Mouse (Mus musculus) monocyte, adult 2 months (primary cell): Measurements from ENCODE around the gene Nudt2.
A peak's percentile ranks its signal among the peaks of the same experiment; 100 is the strongest.
"Not testable (repeated sequence)": the region's sequence is repeated elsewhere in the genome, so short reads cannot be mapped to it uniquely, and the experiment has no call there.

Experiments
- DNase-seq, 2 experiments: peaks; one replicate each; pipeline ENCODE4 v3.0.0; 2022; ENCODE audit warnings: low spot score in 2 of 2, low read depth in 1 of 2

The Nudt2 gene

DNA sequence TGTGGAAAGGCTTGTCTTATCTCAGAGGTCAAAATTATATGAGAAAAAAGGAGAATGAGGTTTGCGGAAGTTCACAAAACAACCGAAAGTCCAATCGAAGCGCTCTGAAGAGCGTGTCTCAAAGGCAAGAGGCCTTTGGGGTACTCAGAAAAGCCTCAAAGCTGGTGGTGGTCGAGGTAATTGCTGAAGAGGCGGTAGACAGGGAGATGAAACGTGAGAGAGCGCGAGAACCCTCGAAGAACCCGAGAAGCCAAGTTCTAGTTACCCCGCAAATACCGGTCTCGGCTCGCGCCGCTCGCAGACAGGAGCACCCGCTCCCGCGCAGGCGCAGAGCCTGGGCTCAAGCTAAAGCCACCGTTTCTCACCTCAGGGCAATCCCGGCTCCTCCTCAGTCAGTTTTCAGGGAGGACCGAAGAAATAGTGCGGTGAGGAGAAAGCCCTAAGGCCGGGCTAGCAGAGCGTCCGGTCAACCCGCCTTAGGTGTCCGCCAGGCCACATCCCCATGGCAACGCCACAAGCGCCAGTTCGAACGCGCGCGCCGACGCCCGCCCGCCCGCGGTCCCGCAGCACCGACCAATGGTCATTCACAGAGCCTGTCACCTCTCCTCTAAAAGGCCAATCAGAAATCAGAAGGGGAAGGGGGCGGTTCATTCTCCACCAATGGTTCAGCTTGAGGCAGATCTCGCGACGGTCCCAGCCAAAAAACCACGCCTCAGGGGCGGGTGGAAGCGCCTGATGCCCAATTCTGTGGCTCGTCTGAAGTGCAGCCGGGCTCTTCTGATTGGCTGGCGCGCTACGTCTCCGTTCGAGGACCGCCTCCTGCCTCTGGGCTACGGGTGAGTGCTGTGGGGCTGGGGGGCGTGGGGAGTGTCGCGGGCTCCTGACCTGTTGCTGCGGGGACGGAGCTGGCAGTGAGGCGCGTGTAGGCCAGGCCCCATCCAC, at the start of gene Nudt2, which contains the start of gene Kif24:
TSS of gene Nudt2 (plus strand) at position 807 of the 942 bp plus-strand sequence.
TSS of gene Kif24 (minus strand) at position 543 of the 942 bp plus-strand sequence.
- DNase-seq: peak; percentile 93 to 97

- DNase-seq: no peak
Observed at GRCm38 (mm10) chr4:41416966-41417365, 48.0 kb upstream of the Nudt2 start.

GRCm38 (mm10) chr4:41438931-41439330, 26.0 kb upstream of the Nudt2 start:
- no peak for DNase-seq

DNA sequence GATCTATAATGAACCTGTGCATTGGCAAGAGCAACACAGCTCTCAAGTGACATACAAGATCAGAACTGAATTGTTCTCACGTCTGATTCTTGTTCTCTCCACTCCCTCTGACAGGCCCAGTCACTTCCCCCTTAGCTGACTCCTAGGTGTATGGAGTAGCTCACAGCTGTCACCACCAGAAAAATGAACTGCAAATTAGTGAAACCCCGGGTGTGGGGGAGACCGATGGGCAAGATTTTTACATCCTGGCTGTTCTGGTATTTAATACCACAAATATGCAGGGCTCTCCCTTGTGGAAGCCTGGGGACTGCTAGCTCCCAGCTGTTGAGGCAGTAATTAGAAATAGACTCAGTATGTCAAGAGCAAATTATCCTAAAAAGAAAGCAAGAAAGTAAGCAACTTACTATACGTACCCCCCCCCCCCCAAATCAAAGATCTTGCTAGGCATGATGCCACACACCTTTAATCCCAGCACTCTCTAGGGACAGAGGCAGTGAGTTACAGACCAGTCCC, 22.1 kb upstream of the Nudt2 start:
- DNase-seq: no peak

DNA sequence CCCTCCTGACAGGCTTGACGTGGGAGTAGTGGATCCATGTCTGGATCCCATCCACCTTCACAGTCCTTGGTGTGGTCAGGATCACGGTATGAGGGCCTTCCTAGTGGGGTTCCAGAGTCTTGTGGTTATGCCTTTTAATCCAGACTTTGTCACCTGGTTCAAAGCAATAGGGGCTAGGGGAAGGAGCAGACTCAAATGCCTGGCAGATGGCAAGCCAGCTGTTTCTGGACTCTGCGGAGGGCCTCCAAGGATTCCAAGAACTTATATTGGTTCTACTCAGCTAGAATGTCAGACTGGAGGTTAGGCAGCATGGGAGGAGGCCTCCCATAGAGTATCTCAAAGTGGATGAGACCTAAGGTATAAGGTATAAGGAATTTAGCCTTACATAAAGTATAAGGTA, 17.4 kb upstream of the Nudt2 start:
- no peak for DNase-seq

- DNase-seq: no peak
Observed at GRCm38 (mm10) chr4:41460690-41461089, 4.3 kb upstream of the Nudt2 start.

DNA sequence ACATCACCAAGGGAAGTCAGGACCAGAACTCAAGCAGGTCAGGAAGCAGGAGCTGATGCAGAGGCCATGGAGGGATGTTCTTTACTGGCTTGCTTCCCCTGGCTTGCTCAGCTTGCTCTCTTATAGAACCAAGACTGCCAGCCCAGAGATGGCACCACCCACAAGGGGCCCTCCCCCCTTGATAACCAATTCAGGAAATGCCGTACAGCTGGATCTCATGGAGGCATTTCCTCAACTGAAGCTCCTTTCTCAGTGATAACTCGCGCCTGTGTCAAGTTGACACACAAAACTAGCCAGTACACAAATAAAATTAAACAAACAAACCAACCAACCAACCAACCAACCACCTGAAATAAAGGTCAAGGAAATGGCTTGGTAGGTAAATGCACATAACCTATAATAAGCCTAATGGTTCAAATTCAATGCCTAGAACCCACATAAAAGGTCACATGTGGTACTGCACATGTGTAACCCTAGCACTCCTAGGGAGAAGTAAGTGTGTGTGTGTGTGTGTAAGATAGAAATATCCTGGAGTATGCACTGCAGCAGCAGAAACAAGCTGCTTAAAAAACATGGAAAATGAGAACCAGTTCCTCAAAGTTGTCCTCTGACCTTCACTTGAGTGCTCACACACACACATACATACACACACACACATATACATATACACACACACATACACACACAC, 1.8 kb upstream of the Nudt2 start:
- DNase-seq: not testable (repeated sequence)

GRCm38 (mm10) chr4:41465287-41465665, 325 bp downstream of the Nudt2 start:
- no peak for DNase-seq

GRCm38 (mm10) chr4:41468396-41469080, 3.6 kb downstream of the Nudt2 start:
- peak; percentile 3 to 8 for DNase-seq

- no peak for DNase-seq
Observed at GRCm38 (mm10) chr4:41469199-41469598, 4.2 kb downstream of the Nudt2 start.

DNA sequence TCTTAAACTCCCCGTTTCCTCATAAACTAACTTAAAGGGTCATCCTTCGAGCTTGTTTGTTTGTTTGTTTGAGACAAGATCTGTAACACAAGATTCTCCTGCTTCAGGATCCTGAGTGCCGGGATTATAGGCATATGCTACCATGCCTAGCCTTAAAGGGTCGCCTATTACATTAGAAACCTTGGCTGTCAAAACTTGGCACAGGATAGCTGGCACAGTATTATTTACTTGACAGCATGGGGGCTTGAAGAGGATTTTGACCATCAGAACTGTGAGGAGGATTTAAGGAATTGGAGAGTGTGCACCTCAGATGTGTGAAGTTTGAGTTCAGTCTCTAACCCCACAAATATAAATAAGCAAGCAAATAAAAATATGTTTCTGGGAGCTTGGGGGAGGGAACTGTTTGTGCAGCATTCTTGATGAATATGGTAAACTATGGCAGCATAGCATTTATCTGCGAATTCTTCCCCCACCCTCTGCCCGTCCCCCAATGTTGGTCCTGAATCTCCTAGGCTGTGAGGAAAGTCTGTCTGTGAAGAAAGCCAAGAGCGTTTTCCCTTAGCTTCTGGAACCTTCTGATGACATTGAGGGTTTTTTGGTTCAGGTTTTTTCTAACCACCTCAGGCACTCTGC, 5.2 kb downstream of the Nudt2 start:
- DNase-seq: no peak

DNA sequence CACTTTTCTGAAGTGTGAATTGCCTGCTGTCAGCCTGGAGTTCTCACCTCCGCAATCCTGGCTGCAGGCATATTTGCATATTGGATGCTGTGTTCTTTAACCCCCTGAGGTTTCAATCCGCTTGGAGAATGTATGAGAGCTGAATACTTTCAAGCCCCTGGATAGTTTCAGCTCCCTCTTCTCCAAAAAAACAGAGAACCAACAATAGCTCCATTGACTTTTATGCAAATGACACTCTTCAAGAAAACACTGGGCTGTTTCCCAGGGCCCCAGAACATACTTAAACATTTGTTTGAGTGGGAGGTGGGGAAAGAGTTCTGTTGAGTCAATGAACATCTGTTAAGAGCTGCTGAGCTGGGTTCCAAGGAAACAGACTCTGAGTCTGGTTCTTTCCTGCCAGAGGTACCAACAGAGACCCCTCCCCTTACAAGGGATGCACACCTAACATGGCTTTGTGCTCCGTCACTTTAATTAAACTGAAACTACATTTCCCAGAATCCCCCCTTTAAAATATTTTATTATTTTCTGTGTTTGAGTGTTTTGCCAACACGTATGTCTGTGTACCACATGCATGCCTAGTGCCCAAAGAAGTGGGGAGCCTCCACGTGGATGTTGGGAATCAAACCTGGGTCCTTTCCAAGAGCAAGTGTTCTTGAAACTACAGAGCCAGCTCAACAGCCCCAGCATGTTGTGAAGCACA, 5.9 kb downstream of the Nudt2 start:
- no peak for DNase-seq

DNA sequence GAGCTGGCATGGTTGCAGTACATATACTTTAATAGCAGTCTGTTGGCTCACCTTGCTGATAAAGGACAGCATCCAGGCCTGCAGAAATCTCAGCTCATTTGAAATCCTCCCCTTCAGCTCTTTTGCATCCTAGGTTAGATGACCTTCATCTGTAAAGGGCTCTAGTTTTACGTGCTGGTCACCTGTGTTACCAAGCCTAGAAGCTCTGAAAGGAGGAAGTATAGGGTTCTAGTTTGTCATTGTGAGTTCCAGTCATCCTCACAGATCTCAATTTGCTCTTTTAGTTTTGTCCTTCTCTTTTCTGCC, 6.4 kb downstream of the Nudt2 start:
- DNase-seq: no peak

- no peak for DNase-seq
Observed at GRCm38 (mm10) chr4:41477648-41478160, 12.8 kb downstream of the Nudt2 start.

DNA sequence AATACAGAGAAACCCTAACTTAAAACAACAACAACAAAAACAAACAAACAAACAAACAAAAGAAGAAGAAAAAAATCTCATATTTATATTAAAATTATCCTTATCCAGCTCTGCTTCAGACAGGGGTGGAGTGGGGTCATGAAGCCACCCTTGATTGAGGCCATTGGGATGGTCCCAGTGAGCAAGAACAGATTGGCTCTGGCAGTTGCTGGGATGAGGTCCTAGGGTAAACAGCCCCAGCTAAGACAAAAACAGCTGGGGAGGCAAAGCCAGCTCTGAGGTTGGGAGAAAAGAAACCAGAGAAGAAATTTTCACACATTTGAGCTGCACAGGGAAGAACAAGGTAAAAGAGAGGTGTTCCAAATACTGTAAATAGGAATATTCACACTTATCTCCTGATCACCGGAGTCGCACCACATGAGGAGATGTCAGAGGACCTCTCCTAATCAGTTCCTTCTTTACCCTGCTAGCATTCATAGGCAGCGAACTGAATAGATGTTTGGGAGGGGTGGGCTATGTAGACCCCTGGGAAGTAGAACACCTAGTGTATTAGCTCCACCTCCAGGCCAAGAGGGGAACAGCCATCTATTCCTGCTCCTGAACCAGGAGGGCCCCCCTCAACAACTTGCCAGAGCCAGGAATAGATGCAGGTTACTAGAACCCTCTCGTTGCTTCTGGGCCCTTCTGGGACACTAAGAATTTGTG, 14.0 kb downstream of the Nudt2 start:
- DNase-seq: no peak

DNA sequence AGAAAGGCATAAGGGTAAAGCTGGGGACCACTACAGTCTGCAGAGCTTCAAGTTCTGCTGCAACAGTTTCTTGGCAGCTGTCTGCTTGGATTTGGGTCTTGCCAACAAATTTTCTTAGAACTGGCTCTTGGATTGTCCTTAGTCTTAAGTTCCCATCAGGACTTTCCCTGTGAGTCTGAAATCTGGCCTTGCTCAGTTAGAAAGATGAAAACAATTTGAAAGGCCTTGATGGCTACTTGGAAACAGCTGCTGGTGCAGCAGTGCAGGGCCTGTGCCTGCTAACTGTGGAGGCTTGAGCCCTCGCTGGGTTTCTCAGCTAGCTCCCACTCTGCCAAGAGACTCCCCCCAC, 14.5 kb downstream of the Nudt2 start:
- no peak for DNase-seq

- no peak for DNase-seq
Observed at GRCm38 (mm10) chr4:41480254-41480653, 15.3 kb downstream of the Nudt2 start.

DNA sequence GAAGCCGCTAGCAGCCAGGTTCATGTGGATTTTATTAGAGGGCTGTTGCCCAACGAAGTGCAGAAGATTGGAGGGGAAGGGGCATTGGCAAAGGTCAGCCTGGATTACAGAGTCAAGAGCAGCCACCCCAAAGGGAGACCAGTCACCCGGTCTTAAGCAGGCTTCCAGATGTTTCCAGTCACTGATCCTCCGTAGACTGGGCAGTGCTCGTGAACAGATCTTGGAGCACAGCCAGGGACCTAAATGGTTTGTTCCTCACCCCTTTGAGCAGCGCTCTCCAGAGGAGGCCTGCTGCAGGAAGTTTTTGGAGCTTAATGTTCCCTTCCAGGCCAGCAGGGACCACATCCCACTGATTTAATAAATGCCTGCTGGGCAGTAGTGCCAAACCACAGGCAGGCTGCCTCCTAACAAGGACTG, 16.7 kb downstream of the Nudt2 start:
- DNase-seq: no peak

DNA sequence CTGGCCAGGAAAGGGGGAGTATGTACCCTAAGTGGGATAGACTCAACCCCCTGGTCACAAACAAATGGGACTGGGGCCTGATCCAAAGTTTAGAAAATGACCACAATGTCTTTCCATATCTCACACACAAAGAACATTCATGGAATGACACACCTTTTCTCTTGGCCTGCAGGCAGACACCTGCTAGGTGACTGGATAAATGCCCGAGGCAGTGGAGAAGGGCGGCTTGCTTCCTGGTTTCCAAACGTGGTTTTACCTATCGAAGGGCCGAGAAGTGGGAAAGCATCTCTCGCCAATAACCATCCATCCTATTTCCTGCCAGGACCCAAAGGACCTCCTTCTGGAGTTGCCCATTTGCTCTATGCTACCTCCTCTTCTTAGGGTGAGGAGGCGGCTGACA, 28.0 kb downstream of the Nudt2 start:
- no peak for DNase-seq
